Mouse (Mus musculus) heart, postnatal 14 days (tissue): Measurements from ENCODE around the gene Mta2. TPM values are rescaled to one million over a fixed set of nuclear protein-coding genes. Genes with fewer than 3 reads are reported as not detected.

Source experiments
- DNase-seq, 2 experiments: peaks; one replicate each; pipeline ENCODE4 v3.0.0; 2021 to 2022
- intact Hi-C: fragments of 180-260 bp; cut with DNase I; formaldehyde crosslinking; loops from one replicate; pipeline ENCODE4 v1.15.1; 2025
- total RNA-seq, 2 experiments: library from RNA; stranded (reverse); gene quantifications; 2 replicates each; pipeline ENCODE4 v1.2.3; 2021

The Mta2 gene
- total RNA-seq, 2 experiments from 2014 or later, result 42.1 to 44.8 TPM

DNA sequence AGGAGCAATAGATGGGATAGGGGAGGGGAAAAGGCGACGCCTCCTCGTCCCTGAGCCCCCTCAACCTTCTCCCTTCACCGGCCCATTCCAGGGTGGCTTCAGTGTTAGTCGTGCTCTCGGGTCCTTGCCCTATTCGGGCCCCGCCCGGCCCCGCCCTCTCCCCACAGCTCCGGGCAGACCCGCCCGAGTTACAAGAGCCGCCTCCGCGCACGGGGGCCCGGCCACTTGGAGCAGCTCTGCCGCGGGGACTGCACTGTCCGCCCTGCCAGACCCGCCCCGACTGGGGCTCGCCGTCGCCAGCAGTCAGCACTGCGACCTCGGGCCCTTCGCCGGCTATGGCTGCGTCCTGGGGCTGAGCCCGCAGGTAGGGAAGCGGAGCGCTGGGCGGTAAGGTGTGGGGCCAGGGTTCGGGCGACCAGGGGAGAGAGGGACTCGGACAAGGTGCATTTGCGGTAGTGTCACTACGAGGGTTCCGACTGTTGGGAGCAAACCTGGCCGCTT lies 47.4 kb downstream of the Mta2 start, which contains the start of gene Ahnak:
TSS of gene Ahnak (plus strand) at position 219 of the 501 bp plus-strand sequence.
- intact Hi-C loops, result no loop called here
- DNase-seq, result peak; percentile 89 to 92

DNA sequence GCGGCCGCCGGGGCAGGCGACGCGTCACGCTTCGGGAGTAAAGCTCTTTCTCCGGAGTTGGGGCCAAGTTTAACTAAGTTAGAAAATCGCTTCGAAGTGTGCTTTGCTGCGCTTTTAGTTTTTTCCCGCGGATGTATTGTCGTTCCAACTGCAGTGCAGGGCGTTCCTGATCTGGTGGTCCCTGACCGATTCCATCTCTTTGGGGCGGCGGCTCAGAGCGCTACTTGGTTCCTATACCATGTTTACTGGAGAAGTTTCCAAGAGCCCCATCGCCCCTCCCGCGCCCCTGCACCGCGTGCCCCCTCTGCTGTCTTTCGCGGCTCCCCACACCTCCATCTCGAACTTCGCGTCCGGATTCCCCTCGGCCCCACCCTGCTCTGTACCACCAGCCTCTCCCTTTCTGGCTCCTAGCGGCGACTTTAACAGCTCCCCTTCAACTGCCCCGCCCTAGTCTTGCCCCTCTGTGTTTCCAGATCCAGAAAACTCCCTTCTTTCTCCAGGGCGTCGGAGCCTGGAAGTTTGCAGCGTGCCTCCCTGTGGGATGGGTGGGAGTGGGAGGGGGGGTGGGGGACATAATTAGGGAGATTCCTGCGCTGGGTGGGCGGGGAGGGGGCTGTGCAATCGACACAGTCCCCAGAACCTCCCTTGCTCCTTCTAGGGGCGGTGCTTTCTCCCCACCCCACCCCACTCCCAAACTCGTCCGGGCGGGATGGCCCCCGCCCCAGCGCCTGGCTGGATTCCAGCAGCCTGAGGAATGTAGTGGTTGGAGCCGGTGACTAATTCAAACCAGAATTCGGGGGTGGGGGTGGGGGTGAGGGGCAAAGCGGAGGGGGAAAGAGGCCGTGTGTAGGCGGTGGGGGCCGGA lies 48.1 kb downstream of the Mta2 start:
- intact Hi-C loops, result no loop called here
- peak; percentile 95 to 96 for DNase-seq

GRCm38 (mm10) chr19:8990432-8991102 lies 48.9 kb downstream of the Mta2 start:
- intact Hi-C loops, result no loop called here
- DNase-seq, result peak in 1 of 2 experiments; percentile 44

DNA sequence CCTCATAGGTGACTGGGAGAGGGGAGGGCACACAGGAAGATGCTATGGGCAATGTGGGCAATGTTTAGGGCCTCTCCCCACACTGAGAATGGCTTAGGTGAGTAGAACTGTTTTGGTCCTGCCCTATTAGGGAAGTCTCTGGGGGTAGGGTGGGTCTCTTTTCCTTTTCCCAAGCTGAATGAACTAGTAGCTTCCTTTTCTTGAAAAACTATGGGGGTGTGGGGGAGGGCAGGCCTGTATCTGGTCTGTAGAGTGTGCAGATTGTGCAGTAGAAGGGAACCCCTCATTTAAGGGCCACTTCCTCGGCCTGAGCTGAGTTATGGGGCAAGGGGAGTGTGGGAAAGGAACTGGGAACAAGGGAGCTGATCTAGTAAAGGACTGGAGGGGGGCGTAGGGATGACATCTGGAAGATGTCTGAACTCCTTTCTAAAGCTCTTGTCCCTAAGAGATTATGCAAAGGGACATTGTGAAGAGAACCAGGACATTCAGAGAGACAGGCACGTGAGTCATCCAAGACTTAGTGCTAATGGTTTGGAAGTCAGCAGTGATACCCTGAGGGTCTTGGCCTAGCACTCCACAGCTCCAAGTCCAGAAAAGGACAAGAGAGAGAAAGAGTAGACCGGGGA lies 49.7 kb downstream of the Mta2 start:
- intact Hi-C loops, result no loop called here
- peak; percentile 29 to 31 for DNase-seq

GRCm38 (mm10) chr19:8991871-8992735 lies 50.4 kb downstream of the Mta2 start:
- peak; percentile 47 to 67 for DNase-seq
- intact Hi-C loops, result loop anchor here (1.0 to 2.0 kb wide), 3 partner anchors 63 to 90 kb away; no protein-coding TSS in a partner anchor

DNA sequence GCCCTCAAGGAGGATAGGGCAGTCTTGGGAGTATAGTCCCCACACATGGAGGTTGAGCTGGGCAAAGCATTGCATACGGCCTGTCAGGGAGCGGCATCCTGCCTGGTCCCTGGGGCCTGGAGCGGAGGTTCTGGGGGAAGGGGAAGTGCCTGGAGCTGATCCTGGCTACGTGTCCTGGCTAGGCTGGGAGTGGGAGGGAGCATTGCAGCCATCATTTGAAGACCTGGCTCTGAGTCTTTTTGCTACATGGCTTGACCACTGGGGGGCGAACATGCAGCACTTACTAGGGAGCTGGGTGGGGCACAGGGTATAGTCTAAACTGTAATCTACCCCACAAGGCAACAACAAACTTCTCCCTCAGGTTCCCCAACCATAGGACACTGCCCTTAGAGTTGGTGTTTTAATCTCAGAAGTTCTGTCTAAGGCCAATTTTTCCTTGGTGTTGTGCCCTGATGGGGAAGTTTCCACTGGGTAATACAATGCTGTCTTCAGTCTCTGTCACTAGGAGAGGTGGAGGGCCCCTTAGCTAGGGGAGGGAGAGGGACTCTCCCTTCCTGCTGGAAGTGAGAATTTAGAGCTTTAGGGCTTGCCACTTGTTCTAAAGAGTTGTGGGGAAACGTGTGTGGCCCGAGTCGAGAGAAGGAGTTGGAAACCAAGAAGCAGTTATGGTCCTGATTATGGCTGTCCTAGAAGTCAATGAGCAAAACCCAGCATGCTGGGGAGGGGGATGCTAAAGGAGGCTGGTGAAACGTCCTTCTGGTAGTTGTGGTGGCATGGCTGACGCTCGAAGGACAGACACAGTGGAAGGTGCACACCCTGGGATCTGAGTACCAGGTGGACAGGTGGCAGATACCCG lies 51.3 kb downstream of the Mta2 start:
- intact Hi-C loops, result loop anchor here (1.0 to 2.0 kb wide), 3 partner anchors 62 to 89 kb away; no protein-coding TSS in a partner anchor
- DNase-seq, result peak; percentile 91 to 92

- DNase-seq, result no peak
- intact Hi-C loops, result loop anchor here (2.0 kb wide), 1 partner anchor 77 kb away; no protein-coding TSS in a partner anchor
Measured at GRCm38 (mm10) chr19:8993625-8993912, 51.9 kb downstream of the Mta2 start.

- DNase-seq, result no peak
- intact Hi-C loops, result no loop called here
Measured at GRCm38 (mm10) chr19:8994813-8995607, 53.3 kb downstream of the Mta2 start.

DNA sequence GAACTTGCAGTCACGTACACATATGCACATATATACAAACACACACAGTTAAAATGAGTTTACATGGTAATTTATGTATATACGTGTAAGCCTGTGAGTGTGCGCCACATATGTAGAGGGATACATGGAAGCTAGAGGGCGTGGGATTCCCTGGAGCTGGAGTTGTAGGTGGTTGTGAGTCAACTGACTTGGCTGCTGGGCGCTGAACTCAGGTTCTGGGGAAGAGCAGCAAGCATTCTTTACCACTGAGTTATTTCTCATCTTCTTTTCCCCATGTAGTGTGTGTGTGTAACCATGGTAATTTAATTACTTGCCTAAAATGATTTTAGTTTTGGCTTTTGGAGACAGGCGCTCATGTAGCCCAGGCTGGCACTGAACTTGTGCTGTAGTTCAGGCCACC lies 54.9 kb downstream of the Mta2 start:
- intact Hi-C loops, result no loop called here
- no peak for DNase-seq

GRCm38 (mm10) chr19:8997546-8997945 lies 55.9 kb downstream of the Mta2 start:
- peak; percentile 88 for DNase-seq
- intact Hi-C loops, result no loop called here

DNA sequence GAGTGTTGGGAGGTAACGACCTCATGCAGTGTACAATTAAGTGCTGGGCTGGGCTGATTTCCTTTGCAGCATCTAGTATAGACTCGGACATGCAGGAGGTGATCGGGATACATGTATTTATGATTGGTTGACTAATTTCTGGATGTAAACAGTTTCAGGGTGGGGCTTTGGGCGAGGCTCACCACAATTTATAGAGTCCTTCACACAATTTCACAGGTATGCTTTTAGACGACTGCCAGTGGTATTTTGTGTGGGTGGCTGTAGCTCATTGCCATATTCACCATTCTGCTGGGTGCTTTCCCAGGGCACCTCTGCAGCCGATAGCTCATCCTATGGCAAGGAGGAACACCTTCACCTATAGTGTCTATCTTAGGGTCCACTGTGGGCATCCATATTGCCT lies 56.9 kb downstream of the Mta2 start:
- DNase-seq, result no peak
- intact Hi-C loops, result no loop called here

DNA sequence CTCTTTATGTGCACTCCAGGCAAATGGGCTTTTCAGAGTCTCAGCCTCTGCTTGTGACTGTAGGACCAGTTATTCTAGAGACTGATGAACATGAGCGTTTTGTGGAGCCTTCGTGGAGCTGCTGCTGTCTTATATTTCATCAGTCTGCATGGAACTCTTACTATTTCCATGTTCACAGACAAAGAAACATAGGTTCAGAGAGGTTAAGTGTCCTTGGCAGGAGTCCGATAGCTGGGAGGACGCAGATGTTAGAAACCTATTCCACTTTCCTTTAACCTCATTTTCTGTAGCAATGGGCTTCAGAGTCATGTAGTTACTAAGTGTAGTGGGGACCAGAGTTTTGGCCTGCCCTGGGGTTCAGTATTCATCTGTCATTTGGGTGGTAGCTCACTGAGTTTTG lies 57.5 kb downstream of the Mta2 start:
- intact Hi-C loops, result no loop called here
- no peak for DNase-seq

Other genes starting within 250 kb of the Mta2 start
- gene Slc3a2, start 218.5 kb upstream of the Mta2 start, total RNA-seq, result 10 to 100 TPM; 39.8 to 50.9 TPM
- gene Wdr74, start 206.0 kb upstream of the Mta2 start, total RNA-seq, result 10 to 100 TPM; 19.1 to 20.1 TPM
- gene 1700092M07Rik, start 201.2 kb upstream of the Mta2 start, total RNA-seq, result under 1 TPM in 1 of 2 experiments, not detected in 1; 0.95 TPM
- gene Stx5a, start 200.5 kb upstream of the Mta2 start, total RNA-seq, result 10 to 100 TPM; 37.4 to 40.5 TPM
- gene Nxf1, start 184.8 kb upstream of the Mta2 start, total RNA-seq, result 10 to 100 TPM; 59.3 to 59.5 TPM
- 100 to 1,000 TPM; 110 to 121 TPM for gene Tmem223, start 170.9 kb upstream of the Mta2 start, total RNA-seq
- gene Tmem179b, start 167.4 kb upstream of the Mta2 start, total RNA-seq, result 10 to 100 TPM; 15.7 to 17.9 TPM
- 1 to 10 TPM; 7.2 to 8.9 TPM for gene Taf6l, start 155.5 kb upstream of the Mta2 start, total RNA-seq
- 10 to 100 TPM; 53.9 to 63.0 TPM for gene Polr2g, start 143.3 kb upstream of the Mta2 start, total RNA-seq
- gene Zbtb3, start 139.3 kb upstream of the Mta2 start, total RNA-seq, result 1 to 10 TPM; 1.2 to 2.3 TPM
- gene Ttc9c, start 122.5 kb upstream of the Mta2 start, total RNA-seq, result 10 to 100 TPM; 15.1 to 15.4 TPM
- 10 to 100 TPM; 48.5 to 51.1 TPM for gene Hnrnpul2, start 121.9 kb upstream of the Mta2 start, total RNA-seq
- gene AC129217.1, start 112.1 kb upstream of the Mta2 start, total RNA-seq, result not detected
- 10 to 100 TPM; 21.3 to 28.0 TPM for gene Bscl2, start 104.4 kb upstream of the Mta2 start, total RNA-seq
- not detected for gene Gng3, start 102.7 kb upstream of the Mta2 start, total RNA-seq
- 1 to 10 TPM; 3.4 to 5.4 TPM for gene Lrrn4cl, start 91.1 kb upstream of the Mta2 start, total RNA-seq
- 100 to 1,000 TPM; 109 to 116 TPM for gene Ubxn1, start 70.4 kb upstream of the Mta2 start, total RNA-seq
- gene Uqcc3, start 61.0 kb upstream of the Mta2 start, total RNA-seq, result 10 to 100 TPM; 53.3 to 53.8 TPM
- 1 to 10 TPM; 3.9 to 6.1 TPM for gene Lbhd1, start 58.1 kb upstream of the Mta2 start, total RNA-seq
- gene Gm49403, start 57.9 kb upstream of the Mta2 start, total RNA-seq, result not detected
- 10 to 100 TPM; 16.0 to 16.4 TPM for gene 1810009A15Rik, start 53.0 kb upstream of the Mta2 start, total RNA-seq
- 1 to 10 TPM in 1 of 2 experiments, not detected in 1; 1.2 TPM for gene Gm49416, start 52.9 kb upstream of the Mta2 start, total RNA-seq
- gene Ints5, start 48.9 kb upstream of the Mta2 start, total RNA-seq, result 10 to 100 TPM; 12.3 to 12.9 TPM
- gene Ganab, start 43.8 kb upstream of the Mta2 start, total RNA-seq, result 10 to 100 TPM; 60.6 to 63.7 TPM
- gene B3gat3, start 21.5 kb upstream of the Mta2 start, total RNA-seq, result 10 to 100 TPM; 37.1 to 38.0 TPM
- gene Rom1, start 12.5 kb upstream of the Mta2 start, total RNA-seq, result 10 to 100 TPM; 12.4 to 12.7 TPM
- 10 to 100 TPM; 12.5 to 16.2 TPM for gene Eml3, start 12.3 kb upstream of the Mta2 start, total RNA-seq
- 1 to 10 TPM; 7.6 TPM for gene Tut1, start 12.0 kb downstream of the Mta2 start, total RNA-seq
- gene Eef1g, start 25.2 kb downstream of the Mta2 start, total RNA-seq, result 100 to 1,000 TPM; 220 to 273 TPM
- gene Ahnak, start 47.4 kb downstream of the Mta2 start, total RNA-seq, result 100 to 1,000 TPM; 288 to 310 TPM
- gene Scgb1a1, start 146.1 kb downstream of the Mta2 start, total RNA-seq, result 100 to 1,000 TPM in 1 of 2 experiments, not detected in 1; 233 TPM
- 10 to 100 TPM; 20.0 to 29.3 TPM for gene Asrgl1, start 193.8 kb downstream of the Mta2 start, total RNA-seq